Mouse (Mus musculus) forebrain, postnatal 0 days (tissue): ENCODE measurements around the gene BC055324. TPM values are rescaled to one million over a fixed set of nuclear protein-coding genes. Genes with fewer than 3 reads are reported as not detected.

Source experiments
- ATAC-seq: fragments of 200-750 bp; cut with Nextera tagmentation; 2 replicates; pipeline ENCODE4 v1.8.0; 2017; ENCODE audit warnings: mild to moderate bottlenecking, moderate library complexity
- DNase-seq: peaks from one replicate; pipeline ENCODE4 v3.0.0-alpha.2; 2015
- H3K27ac ChIP-seq: fragments of 300-500 bp; sonication (generic); 2 replicates; pipeline ENCODE4 v1.5.1; 2014; ENCODE audit warnings: low read depth, mild to moderate bottlenecking, antibody characterized with exemption, low read length, moderate library complexity, mixed read lengths
- H3K27me3 ChIP-seq: fragments of 300-500 bp; sonication (generic); 2 replicates; pipeline ENCODE4 v1.6.1; 2014; ENCODE audit warnings: mild to moderate bottlenecking, low read length, mixed read lengths; ENCODE audit not compliant: insufficient read depth
- H3K36me3 ChIP-seq: fragments of 300-500 bp; sonication (generic); 2 replicates; pipeline ENCODE4 v1.6.1; 2014; ENCODE audit warnings: mild to moderate bottlenecking, moderate library complexity; ENCODE audit not compliant: insufficient read depth
- H3K4me1 ChIP-seq: fragments of 300-500 bp; sonication (generic); 2 replicates; pipeline ENCODE4 v1.6.1; 2014; ENCODE audit warnings: antibody characterized with exemption; ENCODE audit not compliant: insufficient read depth
- H3K4me2 ChIP-seq: fragments of 300-500 bp; sonication (generic); 2 replicates; pipeline ENCODE4 v1.6.1; 2014; ENCODE audit warnings: low read depth, mild to moderate bottlenecking, moderate library complexity
- H3K4me3 ChIP-seq: fragments of 300-500 bp; sonication (generic); 2 replicates; pipeline ENCODE4 v1.5.1; 2014; ENCODE audit warnings: low read depth, low read length, mixed read lengths
- H3K9ac ChIP-seq: fragments of 300-500 bp; sonication (generic); 2 replicates; pipeline ENCODE4 v1.6.1; 2014; ENCODE audit warnings: mild to moderate bottlenecking
- H3K9me3 ChIP-seq: fragments of 300-500 bp; sonication (generic); 2 replicates; pipeline ENCODE4 v1.6.1; 2016; ENCODE audit warnings: low read length
- CTCF ChIP-seq: sonication (generic); IDR thresholded peaks from 2 replicates; pipeline ENCODE4 v1.5.1; 2016; ENCODE audit warnings: antibody characterized with exemption, control low read depth, low read depth
- WGBS: fragments of 180-500 bp; shearing (Covaris S2); extraction: QIAGEN DNeasy Blood & Tissue Kit; methylation state at CpG from one replicate; pipeline ENCODE4 v1.1.7; 2014; 5-methylcytosine and 5-hydroxymethylcytosine counted together
- polyA plus RNA-seq: library from polyadenylated mRNA; unstranded; fragments of >200 nt; fragmentation: Nextera tagmentation; extraction: Ambion mirVana; gene quantifications from 2 replicates; pipeline ENCODE4 v1.2.1, GENCODE M21; 2015
- total RNA-seq: library from RNA; depleted of rRNA; stranded (reverse); fragments of >200 nt; gene quantifications from 2 replicates; pipeline ENCODE4 v1.2.3, GENCODE M21; 2014; rRNA removed

Gene BC055324
- total and polyA plus RNA-seq, 2 experiments from 2014 or later: 1.7 to 4.9 TPM

DNA sequence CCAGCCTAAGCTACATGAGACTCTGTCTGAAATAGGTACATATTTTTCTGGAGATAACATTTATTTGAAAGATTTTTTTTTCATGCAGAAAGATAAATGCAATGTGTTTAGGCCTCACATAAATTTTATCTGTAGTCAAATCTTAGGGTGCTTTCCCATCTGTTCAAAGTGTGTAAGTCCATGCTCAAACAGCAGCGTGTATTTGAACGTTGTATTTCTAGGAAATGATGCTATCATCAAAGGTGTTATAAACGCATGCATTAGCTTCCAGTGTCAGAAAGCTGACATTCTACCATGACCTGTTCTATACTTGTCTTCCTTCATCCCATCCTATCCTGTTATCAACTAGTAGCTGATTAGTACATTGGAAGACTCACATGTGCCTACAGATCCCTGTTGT lies 91.2 kb downstream of the BC055324 start:
- Histone ChIP-seq H3K4me3 (no peak overlapping the region), H3K9ac (no peak overlapping the region), H3K36me3 (peaks cover 15% of the 10 kb centered on the region), H3K4me2 (no peak overlapping the region), H3K4me1 (no peaks in the 10 kb centered on the region), H3K27me3 (no peaks in the 10 kb centered on the region), H3K27ac (no peak overlapping the region), H3K9me3 (no peaks in the 10 kb centered on the region)
- WGBS: 95% methylated on average over 3 of the region's 3 CpGs
- ATAC-seq: no peak
- no peak for DNase-seq
- no peak for TF ChIP-seq CTCF

- H3K4me1 ChIP-seq: no peaks in the 10 kb centered on the region
- peaks cover 12% of the 10 kb centered on the region for H3K36me3 ChIP-seq
- ATAC-seq (no peak), DNase-seq (no peak)
- no peak overlapping the region for H3K4me2 ChIP-seq
- no peak for TF ChIP-seq CTCF
- WGBS: 88% methylated on average over 2 of the region's 2 CpGs
- H3K4me3 ChIP-seq: no peak overlapping the region
- H3K27ac ChIP-seq: no peak overlapping the region
- H3K27me3 ChIP-seq: no peaks in the 10 kb centered on the region
- no peak overlapping the region for H3K9ac ChIP-seq
- H3K9me3 ChIP-seq: no peaks in the 10 kb centered on the region
Observed at GRCm38 (mm10) chr1:163900168-163900567, 94.4 kb downstream of the BC055324 start.

DNA sequence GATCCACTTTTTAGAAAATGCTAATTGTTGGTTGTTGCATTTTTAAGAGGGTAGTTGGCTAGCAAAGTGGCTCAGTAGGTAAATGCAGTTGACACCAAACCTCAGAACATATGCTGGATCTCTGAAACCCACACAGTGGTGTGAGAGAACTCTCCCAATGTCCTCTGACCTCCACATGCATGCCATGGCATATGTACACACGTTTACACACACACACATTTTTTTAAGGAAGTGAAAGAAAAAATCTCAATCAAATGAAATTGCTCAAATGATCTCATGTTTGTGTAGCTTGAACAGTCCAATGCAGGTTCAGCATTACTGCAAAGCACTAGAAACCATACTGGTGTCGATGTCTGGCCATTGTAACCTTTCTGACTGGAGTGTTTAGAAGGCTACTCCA lies 95.0 kb downstream of the BC055324 start:
- 95% methylated on average over 2 of the region's 2 CpGs for WGBS
- Histone ChIP-seq H3K27me3 (no peaks in the 10 kb centered on the region), H3K4me2 (no peak overlapping the region), H3K27ac (no peak overlapping the region), H3K4me1 (no peaks in the 10 kb centered on the region), H3K9me3 (no peaks in the 10 kb centered on the region), H3K36me3 (peaks cover 12% of the 10 kb centered on the region), H3K9ac (no peak overlapping the region), H3K4me3 (no peak overlapping the region)
- no peak for TF ChIP-seq CTCF
- no peak for ATAC-seq
- no peak for DNase-seq

DNA sequence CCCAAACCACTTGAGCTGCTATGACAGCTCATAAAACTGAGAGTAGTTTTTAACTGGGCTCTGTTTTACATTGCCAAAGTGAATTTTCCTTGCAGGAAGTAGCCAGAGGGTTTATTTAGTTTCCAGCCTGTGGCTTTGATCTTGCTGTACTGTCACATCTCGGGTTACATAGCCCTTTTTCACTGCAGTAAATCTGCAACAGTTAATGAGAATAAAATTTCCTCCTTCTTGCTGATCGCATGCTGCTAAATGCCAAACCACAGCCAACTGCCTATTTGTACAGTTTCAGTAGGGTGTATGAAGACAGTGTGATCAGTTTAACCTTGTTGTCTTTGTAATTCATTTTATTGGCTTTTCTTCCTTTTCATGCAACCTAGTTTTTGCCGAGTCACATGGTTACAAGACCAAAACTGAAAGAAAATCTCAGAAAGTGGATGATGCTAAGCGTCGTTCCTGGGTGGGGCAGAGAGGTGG lies 96.3 kb downstream of the BC055324 start:
- Histone ChIP-seq H3K4me3 (no peak overlapping the region), H3K9ac (no peak overlapping the region), H3K9me3 (no peaks in the 10 kb centered on the region), H3K4me2 (no peak overlapping the region), H3K27ac (no peak overlapping the region), H3K36me3 (peaks cover 12% of the 10 kb centered on the region), H3K4me1 (no peaks in the 10 kb centered on the region), H3K27me3 (no peaks in the 10 kb centered on the region)
- DNase-seq (no peak), ATAC-seq (no peak)
- TF ChIP-seq CTCF: no peak
- WGBS: 51% methylated on average over 5 of the region's 5 CpGs

Other genes with a start within 250 kb of the BC055324 start
- 193 and 205 TPM in 2 replicates for gene Kifap3, start 215.2 kb downstream of the BC055324 start, total RNA-seq
- gene Kifap3, start 215.2 kb downstream of the BC055324 start, polyA plus RNA-seq: 127 and 144 TPM in 2 replicates
- 17.1 and 29.6 TPM in 2 replicates for gene Scyl3, start 65.7 kb downstream of the BC055324 start, total RNA-seq
- gene Scyl3, start 65.7 kb downstream of the BC055324 start, polyA plus RNA-seq: 9.0 and 11.3 TPM in 2 replicates
- gene Mettl18, start 93 bp upstream of the BC055324 start, total RNA-seq: 4.9 and 9.5 TPM in 2 replicates
- gene Mettl18, start 93 bp upstream of the BC055324 start, polyA plus RNA-seq: 6.4 and 6.8 TPM in 2 replicates
- gene Sele, start 53.4 kb upstream of the BC055324 start, total RNA-seq: not detected in 2 replicates
- not detected in 2 replicates for gene Sele, start 53.4 kb upstream of the BC055324 start, polyA plus RNA-seq
- 0.14 and 0.15 TPM in 2 replicates for gene Sell, start 67.2 kb upstream of the BC055324 start, total RNA-seq
- 0.11 and 0.14 TPM in 2 replicates for gene Sell, start 67.2 kb upstream of the BC055324 start, polyA plus RNA-seq
- not detected in 2 replicates for gene Selp, start 120.5 kb upstream of the BC055324 start, total RNA-seq
- not detected in 2 replicates for gene Selp, start 120.5 kb upstream of the BC055324 start, polyA plus RNA-seq
- gene F5, start 157.0 kb upstream of the BC055324 start, total RNA-seq: 0.15 and 0.48 TPM in 2 replicates
- gene F5, start 157.0 kb upstream of the BC055324 start, polyA plus RNA-seq: 0.18 and 0.29 TPM in 2 replicates